Mouse (Mus musculus) heart, embryonic 16.5 days (tissue): ENCODE data around the gene Ifna6. TPM values are rescaled to one million over a fixed set of nuclear protein-coding genes. Genes with fewer than 3 reads are reported as not detected.
A peak's percentile ranks its signal among the peaks of the same experiment; 100 is the strongest.
"Not testable (repeated sequence)": the region's sequence is repeated elsewhere in the genome, so short reads cannot be mapped to it uniquely, and the experiment has no call there.

ENCODE experiments used
- ATAC-seq: fragments of 200-750 bp; cut with Nextera tagmentation; replicated peaks from 2 replicates; pipeline ENCODE4 v1.8.0; 2017; ENCODE audit warnings: moderate number of reproducible peaks; ENCODE audit not compliant: insufficient read depth, low FRiP score; ENCODE audit errors: extremely low read depth
- H3K27ac ChIP-seq: fragments of 300-500 bp; sonication (generic); 2 replicates; pipeline ENCODE4 v1.5.1; 2014; ENCODE audit warnings: mild to moderate bottlenecking, low read length, control low read depth, moderate library complexity
- H3K27me3 ChIP-seq: fragments of 300-500 bp; sonication (generic); 2 replicates; pipeline ENCODE4 v1.6.1; 2014; ENCODE audit warnings: low read length, mixed read lengths; ENCODE audit not compliant: control insufficient read depth, insufficient read depth
- H3K36me3 ChIP-seq: fragments of 300-500 bp; sonication (generic); 2 replicates; pipeline ENCODE4 v1.6.1; 2014; ENCODE audit not compliant: control insufficient read depth, insufficient read depth
- H3K4me1 ChIP-seq: fragments of 300-500 bp; sonication (generic); 2 replicates; pipeline ENCODE4 v1.6.1; 2014; ENCODE audit warnings: low read length, mixed read lengths; ENCODE audit not compliant: control insufficient read depth, insufficient read depth
- H3K4me2 ChIP-seq: fragments of 300-500 bp; sonication (generic); 2 replicates; pipeline ENCODE4 v1.6.1; 2014; ENCODE audit warnings: low read depth, mild to moderate bottlenecking, control low read depth, low read length
- H3K4me3 ChIP-seq: fragments of 300-500 bp; sonication (generic); 2 replicates; pipeline ENCODE4 v1.5.1; 2014; ENCODE audit warnings: mild to moderate bottlenecking, control low read depth, low read length
- H3K9ac ChIP-seq: fragments of 300-500 bp; sonication (generic); 2 replicates; pipeline ENCODE4 v1.6.1; 2014; ENCODE audit warnings: low read length, control low read depth
- H3K9me3 ChIP-seq: fragments of 300-500 bp; sonication (generic); replicated peaks from 2 replicates; pipeline ENCODE4 v1.6.1; 2016; ENCODE audit warnings: low read length; ENCODE audit not compliant: control insufficient read depth
- WGBS: fragments of 180-500 bp; shearing (Covaris S2); extraction: QIAGEN DNeasy Blood & Tissue Kit; methylation state at CpG from one replicate; pipeline ENCODE4 v1.1.7; 2014; 5-methylcytosine and 5-hydroxymethylcytosine counted together
- polyA plus RNA-seq: library from polyadenylated mRNA; unstranded; fragments of >200 nt; fragmentation: Nextera tagmentation; extraction: Ambion mirVana; gene quantifications from 2 replicates; pipeline ENCODE4 v1.2.1, GENCODE M21; 2015

Ifna6 gene
- polyA plus RNA-seq, 1 experiment from 2014 or later: not detected

DNA sequence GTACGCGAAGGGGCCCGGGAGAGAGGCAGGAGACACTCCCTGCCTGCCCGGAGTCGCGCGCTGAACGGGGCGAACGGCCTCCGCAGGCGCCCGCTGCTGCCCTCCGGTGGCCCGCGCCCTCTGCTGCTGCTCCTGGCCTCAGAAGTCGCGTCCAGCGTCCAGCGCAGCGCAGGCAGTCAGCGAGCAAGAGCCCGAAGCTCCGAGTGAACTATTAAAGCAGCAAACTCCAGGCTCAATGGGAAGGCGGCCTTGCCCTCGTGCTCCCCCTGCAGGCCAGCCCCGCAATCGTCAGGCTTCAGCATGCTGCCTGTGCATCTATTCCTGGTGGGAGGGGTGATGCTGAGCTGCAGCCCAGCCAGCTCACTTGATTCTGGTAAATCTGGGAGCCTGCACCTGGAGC is 30.1 kb upstream of the Ifna6 start, which contains the start of gene Gm13279:
Gene Gm13279 (plus strand): TSS at position 301 of the 400 bp plus-strand sequence.
- H3K27ac ChIP-seq, ATAC-seq, H3K4me2 ChIP-seq, H3K27me3 ChIP-seq, H3K9me3 ChIP-seq, H3K36me3 ChIP-seq, H3K4me3 ChIP-seq, H3K9ac ChIP-seq, H3K4me1 ChIP-seq: not testable (repeated sequence)
- no CpG with 5 or more reads among the region's 28 CpGs for WGBS

DNA sequence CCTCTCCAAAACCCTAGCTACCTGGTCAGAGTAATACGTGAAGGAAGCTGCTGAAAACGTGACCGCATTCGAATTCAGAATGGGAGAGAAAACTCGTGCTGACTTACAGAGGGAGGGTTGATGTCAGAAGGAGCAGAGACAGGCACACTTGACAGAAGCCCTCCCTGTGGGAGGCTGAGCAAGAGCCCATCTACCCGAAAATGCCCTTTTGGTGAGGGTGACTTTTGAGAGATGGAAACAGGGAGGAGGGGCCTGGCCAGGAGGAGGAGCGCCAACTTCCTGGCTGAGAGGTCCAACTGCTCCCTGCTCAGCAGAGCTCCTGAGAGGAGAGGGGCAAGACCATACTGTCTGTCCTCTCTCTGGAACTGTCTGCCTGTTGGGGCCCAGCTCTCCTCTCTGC is 27.9 kb upstream of the Ifna6 start, which contains the start of gene Gm13285:
Gene Gm13285 (plus strand): TSS at position 301 of the 400 bp plus-strand sequence.
- 8% methylated on average over 5 of the region's 7 CpGs for WGBS
- not testable (repeated sequence) for H3K36me3 ChIP-seq, H3K27ac ChIP-seq, H3K9ac ChIP-seq, H3K9me3 ChIP-seq, H3K4me1 ChIP-seq, H3K4me2 ChIP-seq, ATAC-seq, H3K4me3 ChIP-seq, H3K27me3 ChIP-seq

DNA sequence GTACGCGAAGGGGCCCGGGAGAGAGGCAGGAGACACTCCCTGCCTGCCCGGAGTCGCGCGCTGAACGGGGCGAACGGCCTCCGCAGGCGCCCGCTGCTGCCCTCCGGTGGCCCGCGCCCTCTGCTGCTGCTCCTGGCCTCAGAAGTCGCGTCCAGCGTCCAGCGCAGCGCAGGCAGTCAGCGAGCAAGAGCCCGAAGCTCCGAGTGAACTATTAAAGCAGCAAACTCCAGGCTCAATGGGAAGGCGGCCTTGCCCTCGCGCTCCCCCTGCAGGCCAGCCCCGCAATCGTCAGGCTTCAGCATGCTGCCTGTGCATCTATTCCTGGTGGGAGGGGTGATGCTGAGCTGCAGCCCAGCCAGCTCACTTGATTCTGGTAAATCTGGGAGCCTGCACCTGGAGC is 24.3 kb upstream of the Ifna6 start, which contains the start of gene Gm13287:
Gene Gm13287 (plus strand): TSS at position 301 of the 400 bp plus-strand sequence.
- not testable (repeated sequence) for H3K4me3 ChIP-seq, H3K27ac ChIP-seq, H3K27me3 ChIP-seq, H3K4me2 ChIP-seq, H3K36me3 ChIP-seq, ATAC-seq, H3K9me3 ChIP-seq, H3K9ac ChIP-seq, H3K4me1 ChIP-seq
- WGBS: no CpG with 5 or more reads among the region's 29 CpGs

DNA sequence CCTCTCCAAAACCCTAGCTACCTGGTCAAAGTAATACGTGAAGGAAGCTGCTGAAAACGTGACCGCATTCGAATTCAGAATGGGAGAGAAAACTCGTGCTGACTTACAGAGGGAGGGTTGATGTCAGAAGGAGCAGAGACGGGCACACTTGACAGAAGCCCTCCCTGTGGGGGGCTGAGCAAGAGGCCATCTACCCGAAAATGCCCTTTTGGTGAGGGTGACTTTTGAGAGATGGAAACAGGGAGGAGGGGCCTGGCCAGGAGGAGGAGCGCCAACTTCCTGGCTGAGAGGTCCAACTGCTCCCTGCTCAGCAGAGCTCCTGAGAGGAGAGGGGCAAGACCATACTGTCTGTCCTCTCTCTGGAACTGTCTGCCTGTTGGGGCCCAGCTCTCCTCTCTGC is 22.0 kb upstream of the Ifna6 start, which contains the start of gene Gm13288:
Gene Gm13288 (plus strand): TSS at position 301 of the 400 bp plus-strand sequence.
- H3K27me3 ChIP-seq, H3K4me2 ChIP-seq, H3K9ac ChIP-seq, ATAC-seq, H3K4me1 ChIP-seq, H3K27ac ChIP-seq, H3K36me3 ChIP-seq, H3K9me3 ChIP-seq: not testable (repeated sequence)
- H3K4me3 ChIP-seq: peak within 1 kb of the TSS; percentile 34
- no CpG with 5 or more reads among the region's 8 CpGs for whole genome bisulfite sequencing

DNA sequence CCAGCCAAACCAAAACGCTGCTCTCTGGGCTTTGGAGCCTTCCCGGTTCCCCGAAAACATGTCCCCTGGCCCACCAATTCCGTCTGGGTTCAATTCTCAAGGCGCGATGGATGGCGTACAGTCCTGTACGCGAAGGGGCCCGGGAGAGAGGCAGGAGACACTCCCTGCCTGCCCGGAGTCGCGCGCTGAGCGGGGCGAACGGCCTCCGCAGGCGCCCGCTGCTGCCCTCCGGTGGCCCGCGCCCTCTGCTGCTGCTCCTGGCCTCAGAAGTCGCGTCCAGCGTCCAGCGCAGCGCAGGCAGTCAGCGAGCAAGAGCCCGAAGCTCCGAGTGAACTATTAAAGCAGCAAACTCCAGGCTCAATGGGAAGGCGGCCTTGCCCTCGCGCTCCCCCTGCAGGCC is 21.5 kb upstream of the Ifna6 start:
- H3K4me3 ChIP-seq: peak overlapping the region; percentile 34
- not testable (repeated sequence) for H3K27ac ChIP-seq, H3K9ac ChIP-seq, ATAC-seq, H3K27me3 ChIP-seq, H3K4me2 ChIP-seq, H3K36me3 ChIP-seq, H3K9me3 ChIP-seq, H3K4me1 ChIP-seq
- WGBS: 0% methylated on average over 9 of the region's 34 CpGs

DNA sequence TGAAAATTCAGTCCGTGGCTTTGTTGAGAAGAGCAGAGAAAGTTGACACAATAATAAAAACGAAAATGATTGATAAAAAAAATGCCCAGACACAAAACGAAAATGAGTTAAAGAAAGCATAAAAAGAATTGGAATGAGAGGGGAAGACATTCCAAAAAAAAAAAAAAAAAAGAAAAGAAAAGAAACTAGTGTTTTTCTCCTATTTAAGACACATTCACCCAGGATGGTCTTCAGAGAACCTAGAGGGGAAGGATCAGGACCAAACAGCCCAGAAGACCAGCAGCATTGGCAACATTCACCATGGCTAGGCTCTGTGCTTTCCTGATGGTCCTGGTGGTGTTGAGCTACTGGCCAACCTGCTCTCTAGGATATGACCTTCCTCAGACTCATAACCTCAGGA is 11.3 kb upstream of the Ifna6 start, which contains the start of gene Ifna7:
Gene Ifna7 (plus strand): TSS at position 301 of the 400 bp plus-strand sequence.
- H3K27ac ChIP-seq: no peak within 1 kb of the TSS
- no peaks in the 10 kb centered on the region for H3K36me3 ChIP-seq
- no peak for ATAC-seq
- no peaks in the 10 kb centered on the region for H3K4me1 ChIP-seq
- no peak within 1 kb of the TSS for H3K4me3 ChIP-seq
- H3K27me3 ChIP-seq: no peaks in the 10 kb centered on the region
- H3K9ac ChIP-seq: no peak within 1 kb of the TSS
- no peak within 1 kb of the TSS for H3K4me2 ChIP-seq
- 54% methylated on average over 3 of the region's 3 CpGs for WGBS
- H3K9me3 ChIP-seq: no peaks in the 10 kb centered on the region

DNA sequence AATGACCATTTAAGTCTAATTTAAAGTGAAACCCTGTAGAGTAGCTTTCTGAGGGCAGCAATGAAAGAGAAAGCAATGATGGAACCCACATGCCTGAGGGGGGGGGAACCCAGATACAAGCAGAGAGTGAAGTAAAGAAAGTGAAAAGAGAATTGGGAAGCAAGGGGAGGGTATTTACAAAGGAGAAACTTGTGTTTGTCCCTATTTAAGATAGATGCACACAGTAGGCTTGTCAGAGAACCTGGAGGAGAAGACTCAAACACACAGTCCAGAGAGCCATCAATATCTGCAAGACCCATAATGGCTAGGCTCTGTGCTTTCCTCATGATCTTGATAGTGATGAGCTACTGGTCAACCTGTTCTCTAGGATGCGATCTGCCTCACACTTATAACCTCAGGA is 7.6 kb upstream of the Ifna6 start, which contains the start of gene Ifna11:
Gene Ifna11 (plus strand): TSS at position 301 of the 400 bp plus-strand sequence.
- H3K27ac ChIP-seq: no peak within 1 kb of the TSS
- no peak within 1 kb of the TSS for H3K9ac ChIP-seq
- no peak within 1 kb of the TSS for H3K4me2 ChIP-seq
- H3K4me3 ChIP-seq: no peak within 1 kb of the TSS
- 60% methylated on average over 1 of the region's 1 CpGs for WGBS
- H3K27me3 ChIP-seq: no peaks in the 10 kb centered on the region
- ATAC-seq: no peak
- H3K36me3 ChIP-seq: no peaks in the 10 kb centered on the region
- H3K4me1 ChIP-seq: no peaks in the 10 kb centered on the region
- no peaks in the 10 kb centered on the region for H3K9me3 ChIP-seq

DNA sequence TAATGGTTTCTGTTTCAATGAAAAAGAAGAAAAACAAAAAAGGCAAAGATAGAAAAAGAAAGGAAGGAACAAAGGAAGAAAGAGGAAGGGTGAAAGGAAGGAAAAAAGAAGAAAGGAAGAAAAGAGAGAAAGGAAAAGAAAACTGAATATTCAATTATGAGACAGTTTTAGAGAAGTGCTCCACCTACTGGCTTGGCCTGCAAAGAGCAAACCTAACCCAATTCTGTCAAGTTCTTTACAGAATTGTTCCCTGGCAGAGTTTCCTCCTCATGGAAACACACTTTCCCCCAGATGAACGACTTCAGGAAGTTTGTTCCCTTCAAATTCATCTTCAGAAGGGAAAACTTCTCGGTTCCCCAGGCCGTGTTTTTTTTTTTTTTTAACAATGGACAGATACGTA is 4.2 kb upstream of the Ifna6 start:
- H3K36me3 ChIP-seq: no peaks in the 10 kb centered on the region
- no peak overlapping the region for H3K4me3 ChIP-seq
- H3K9me3 ChIP-seq: no peaks in the 10 kb centered on the region
- H3K27ac ChIP-seq: no peak overlapping the region
- no peak overlapping the region for H3K4me2 ChIP-seq
- H3K4me1 ChIP-seq: no peaks in the 10 kb centered on the region
- no peaks in the 10 kb centered on the region for H3K27me3 ChIP-seq
- WGBS: 21% methylated on average over 4 of the region's 4 CpGs
- no peak overlapping the region for H3K9ac ChIP-seq
- no peak for ATAC-seq

DNA sequence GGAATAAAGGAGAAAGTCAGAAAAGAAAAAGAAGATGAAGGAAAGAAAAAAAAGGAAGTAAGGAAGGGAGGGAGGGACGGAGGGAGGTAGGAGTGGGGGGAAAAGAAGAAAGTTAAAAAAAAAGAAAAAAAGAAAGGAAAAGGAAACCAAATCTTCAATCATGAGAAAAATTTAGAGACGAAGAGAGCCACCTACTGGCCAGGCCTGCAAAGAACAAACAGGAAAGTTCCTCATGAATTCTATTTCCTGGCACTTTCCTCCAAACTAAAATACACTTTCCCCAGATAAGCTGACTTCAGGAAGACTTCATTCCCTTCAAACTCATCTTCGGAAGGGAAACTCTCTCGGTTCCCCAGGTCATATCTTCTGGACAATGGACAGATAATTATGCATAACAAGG is 3.3 kb downstream of the Ifna6 start:
- Histone ChIP-seq H3K4me2 (no peak overlapping the region), H3K9me3 (no peaks in the 10 kb centered on the region), H3K4me3 (no peak overlapping the region), H3K4me1 (no peaks in the 10 kb centered on the region), H3K27me3 (no peaks in the 10 kb centered on the region), H3K36me3 (no peaks in the 10 kb centered on the region), H3K27ac (no peak overlapping the region), H3K9ac (no peak overlapping the region)
- WGBS: 15% methylated on average over 4 of the region's 4 CpGs
- no peak for ATAC-seq
